Mouse (Mus musculus) lung, postnatal 0 days (tissue): ENCODE data around the gene Sox21. TPM values are rescaled to one million over a fixed set of nuclear protein-coding genes. Genes with fewer than 3 reads are reported as not detected.
A peak's percentile ranks its signal among the peaks of the same experiment; 100 is the strongest.

Source experiments
- ATAC-seq: fragments of 200-750 bp; cut with Nextera tagmentation; 2 replicates; pipeline ENCODE4 v1.8.0; 2017; ENCODE audit warnings: moderate library complexity
- DNase-seq: peaks from one replicate; pipeline ENCODE4 v3.0.0-alpha.2; 2016; ENCODE audit warnings: low spot score
- H3K27ac ChIP-seq: fragments of 300-500 bp; sonication (generic); 2 replicates; pipeline ENCODE4 v1.5.1; 2014; ENCODE audit warnings: antibody characterized with exemption, mild to moderate bottlenecking, low read length, mixed read lengths
- H3K27me3 ChIP-seq: fragments of 300-500 bp; sonication (generic); replicated peaks from 2 replicates; pipeline ENCODE4 v1.6.1; 2014; ENCODE audit warnings: low read length, mixed read lengths; ENCODE audit not compliant: insufficient read depth
- H3K36me3 ChIP-seq: fragments of 300-500 bp; sonication (generic); 2 replicates; pipeline ENCODE4 v1.6.1; 2014; ENCODE audit warnings: low read length, mixed read lengths; ENCODE audit not compliant: insufficient read depth
- H3K4me1 ChIP-seq: fragments of 300-500 bp; sonication (generic); 2 replicates; pipeline ENCODE4 v1.6.1; 2014; ENCODE audit warnings: antibody characterized with exemption, low read depth, low read length, mixed read lengths; ENCODE audit not compliant: insufficient read depth
- H3K4me2 ChIP-seq: fragments of 300-500 bp; sonication (generic); replicated peaks from 2 replicates; pipeline ENCODE4 v1.6.1; 2014; ENCODE audit warnings: low read depth, mild to moderate bottlenecking, low read length, moderate library complexity, mixed read lengths
- H3K4me3 ChIP-seq: fragments of 300-500 bp; sonication (generic); 2 replicates; pipeline ENCODE4 v1.5.1; 2014; ENCODE audit warnings: low read depth, low read length
- H3K9ac ChIP-seq: fragments of 300-500 bp; sonication (generic); replicated peaks from 2 replicates; pipeline ENCODE4 v1.6.1; 2014; ENCODE audit warnings: low read depth, mild to moderate bottlenecking
- H3K9me3 ChIP-seq: fragments of 300-500 bp; sonication (generic); 2 replicates; pipeline ENCODE4 v1.6.1; 2016; ENCODE audit warnings: low read length, mixed read lengths
- CTCF ChIP-seq: IDR thresholded peaks from 2 replicates; pipeline ENCODE4 v1.5.1; 2016; ENCODE audit warnings: antibody characterized with exemption, mild to moderate bottlenecking
- EP300 ChIP-seq: IDR thresholded peaks from 2 replicates; pipeline ENCODE4 v1.6.1; 2016; ENCODE audit warnings: antibody characterized with exemption, mild to moderate bottlenecking, control low read depth
- WGBS: fragments of 180-500 bp; shearing (Covaris S2); extraction: QIAGEN DNeasy Blood & Tissue Kit; methylation state at CpG from one replicate; pipeline ENCODE4 v1.1.7; 2014; 5-methylcytosine and 5-hydroxymethylcytosine counted together
- polyA plus RNA-seq: library from polyadenylated mRNA; unstranded; fragments of >200 nt; fragmentation: Nextera tagmentation; extraction: Ambion mirVana; gene quantifications from 2 replicates; pipeline ENCODE4 v1.2.1, GENCODE M21; 2015

The Sox21 gene
- polyA plus RNA-seq, 1 experiment from 2014 or later: 0.14 TPM

- H3K4me2 ChIP-seq: peak overlapping the region; percentile 79
- TF ChIP-seq CTCF: no peak
- TF ChIP-seq EP300: no peak
- no peak overlapping the region for H3K9ac ChIP-seq
- ATAC-seq (peak; percentile 56), DNase-seq (peak; percentile 32)
- peaks cover 10% of the 10 kb centered on the region; the same call in 1 of the 2 replicates for H3K4me1 ChIP-seq
- 2% methylated on average over 65 of the region's 73 CpGs for WGBS
- H3K27me3 ChIP-seq: peaks cover 79% of the 10 kb centered on the region
- H3K36me3 ChIP-seq: no peaks in the 10 kb centered on the region
- no peaks in the 10 kb centered on the region for H3K9me3 ChIP-seq
- peak overlapping the region; percentile 50 for H3K4me3 ChIP-seq
- no peak overlapping the region for H3K27ac ChIP-seq
Observed at GRCm38 (mm10) chr14:118235973-118236885, 601 bp downstream of the Sox21 start.

GRCm38 (mm10) chr14:118235361-118235972, 1.4 kb downstream of the Sox21 start:
- no peaks in the 10 kb centered on the region for H3K36me3 ChIP-seq
- DNase-seq (no peak), ATAC-seq (no peak)
- H3K27me3 ChIP-seq: peaks cover 83% of the 10 kb centered on the region
- H3K27ac ChIP-seq: no peak overlapping the region
- H3K4me1 ChIP-seq: peaks cover 10% of the 10 kb centered on the region; the same call in 1 of the 2 replicates
- H3K9me3 ChIP-seq: no peaks in the 10 kb centered on the region
- peak overlapping the region; percentile 50 for H3K4me3 ChIP-seq
- H3K9ac ChIP-seq: no peak overlapping the region
- 2% methylated on average over 53 of the region's 62 CpGs for WGBS
- no peak for TF ChIP-seq EP300
- no peak for TF ChIP-seq CTCF
- H3K4me2 ChIP-seq: peak overlapping the region; percentile 79

GRCm38 (mm10) chr14:118234541-118235210, 2.2 kb downstream of the Sox21 start:
- Histone ChIP-seq H3K27me3 (peaks cover 83% of the 10 kb centered on the region), H3K4me1 (peaks cover 10% of the 10 kb centered on the region; the same call in 1 of the 2 replicates), H3K9me3 (no peaks in the 10 kb centered on the region), H3K4me3 (peak overlapping the region; percentile 50), H3K9ac (no peak overlapping the region), H3K4me2 (peak overlapping the region; percentile 79), H3K36me3 (no peaks in the 10 kb centered on the region), H3K27ac (no peak overlapping the region)
- no peak for ATAC-seq
- DNase-seq: no peak
- WGBS: 1% methylated on average over 58 of the region's 84 CpGs
- TF ChIP-seq EP300 (no peak), CTCF (no peak)

- no peak for ATAC-seq
- no peak for DNase-seq
- H3K27ac ChIP-seq: no peak overlapping the region
- H3K4me1 ChIP-seq: peaks cover 10% of the 10 kb centered on the region; the same call in 1 of the 2 replicates
- no peaks in the 10 kb centered on the region for H3K9me3 ChIP-seq
- peaks cover 83% of the 10 kb centered on the region for H3K27me3 ChIP-seq
- 6% methylated on average over 26 of the region's 26 CpGs for WGBS
- no peak overlapping the region; the same call in 1 of the 2 replicates for H3K4me2 ChIP-seq
- H3K9ac ChIP-seq: no peak overlapping the region
- peak overlapping the region; percentile 50; the same call in 1 of the 2 replicates for H3K4me3 ChIP-seq
- no peak for TF ChIP-seq CTCF
- no peak for TF ChIP-seq EP300
- H3K36me3 ChIP-seq: no peaks in the 10 kb centered on the region
Observed at GRCm38 (mm10) chr14:118233786-118234540, 2.9 kb downstream of the Sox21 start.

GRCm38 (mm10) chr14:118232381-118232970, 4.4 kb downstream of the Sox21 start:
- no peak overlapping the region for H3K4me2 ChIP-seq
- no peak overlapping the region for H3K9ac ChIP-seq
- H3K27ac ChIP-seq: no peak overlapping the region
- TF ChIP-seq EP300 (no peak), CTCF (no peak)
- WGBS: 4% methylated on average over 8 of the region's 8 CpGs
- H3K27me3 ChIP-seq: peaks cover 93% of the 10 kb centered on the region
- no peak overlapping the region for H3K4me3 ChIP-seq
- DNase-seq (no peak), ATAC-seq (no peak)
- no peaks in the 10 kb centered on the region for H3K9me3 ChIP-seq
- no peaks in the 10 kb centered on the region for H3K36me3 ChIP-seq
- H3K4me1 ChIP-seq: peaks cover 10% of the 10 kb centered on the region; the same call in 1 of the 2 replicates
